Mouse (Mus musculus) G1E (cell line): ENCODE results near the gene Ccdc8.

ENCODE experiments used
- CTCF ChIP-seq: IDR thresholded peaks from 2 replicates; pipeline ENCODE4 v1.5.1; 2012; ENCODE audit warnings: low read depth, low read length, inconsistent platforms, mixed read lengths
- GATA1 ChIP-seq: IDR thresholded peaks from 2 replicates; pipeline ENCODE4 v1.6.1; 2012; ENCODE audit warnings: borderline replicate concordance, low read length, inconsistent platforms, mixed read lengths
- GATA2 ChIP-seq: IDR thresholded peaks from 2 replicates; pipeline ENCODE4 v1.6.1; 2012; ENCODE audit warnings: low read depth, low read length, inconsistent platforms, borderline replicate concordance
- POLR2AphosphoS5 ChIP-seq: IDR thresholded peaks from 2 replicates; pipeline ENCODE4 v1.6.1; 2012; ENCODE audit warnings: low read depth, low read length, inconsistent platforms; ENCODE audit not compliant: insufficient replicate concordance
- TAL1 ChIP-seq: conservative IDR thresholded peaks from 2 replicates; pipeline ENCODE4 v1.6.1; 2012; ENCODE audit warnings: low read depth, low read length, inconsistent platforms, mixed read lengths

- no peak for TF ChIP-seq CTCF
- TF ChIP-seq GATA1 = no peak
- TF ChIP-seq POLR2AphosphoS5 = no peak
- no peak for TF ChIP-seq TAL1
- no peak for TF ChIP-seq GATA2
Observed at GRCm38 (mm10) chr7:17007300-17007699, 14.8 kb downstream of the Ccdc8 start.
